Mouse (Mus musculus): ENCODE measurements at regions not wholly inside any gene's neighbourhood (a gene's known extent, or its start where the extent isn't known, plus 50 kb on each side); places are given as distances from the start of the nearest gene placed in this dataset.

GRCm38 (mm10) chr10:39250039-39250438, 86.4 kb upstream of the Ccn6 start:
- no peak for TF ChIP-seq EP300 (IDR thresholded peaks at IDR 0.05; ENCODE audit: low read depth)
- no peak for TF ChIP-seq CTCF (IDR thresholded peaks at IDR 0.05; ENCODE audit: low read depth)

Measured in heart, postnatal 0 days (tissue).